Mouse (Mus musculus): ENCODE measurements around the gene Jph4.

Gene Jph4

DNA sequence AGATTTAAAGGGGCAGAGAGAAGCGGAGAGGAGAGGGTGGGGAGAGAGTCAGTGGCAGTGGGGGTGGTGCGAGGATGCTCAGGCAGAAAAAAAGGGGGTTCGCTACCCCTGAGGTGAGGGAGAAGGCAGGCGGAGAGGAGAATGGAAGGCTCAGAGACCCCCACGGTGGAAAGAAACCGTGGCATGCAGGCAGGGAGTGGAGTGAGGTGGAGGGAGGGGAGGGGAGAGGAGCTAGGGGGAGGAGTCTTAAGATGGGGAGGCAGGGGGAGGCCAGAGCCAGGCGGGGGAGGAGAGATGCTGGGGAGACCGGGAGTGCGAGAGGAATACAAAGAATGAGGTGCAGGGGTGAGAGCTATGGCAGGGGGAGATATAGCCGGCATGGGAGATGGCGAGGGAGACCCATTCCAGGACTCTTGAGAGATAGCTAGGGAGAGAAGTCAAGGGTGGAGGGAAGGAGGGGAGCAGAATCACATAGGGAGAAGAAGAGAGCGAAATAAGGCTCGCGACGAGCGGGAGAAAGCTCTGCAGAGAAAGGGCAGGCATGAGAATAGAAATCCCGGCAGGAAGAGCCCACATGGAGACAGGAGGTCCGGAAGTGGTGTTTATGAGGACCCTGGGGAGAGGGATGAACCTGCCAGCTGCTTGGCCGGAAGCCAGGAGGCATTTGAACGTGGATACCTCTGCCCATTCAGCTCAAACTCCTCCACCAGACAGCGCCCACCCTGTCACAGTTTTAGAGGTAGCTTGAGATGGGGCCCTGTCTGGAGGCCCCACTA, at the start of gene Jph4:
TSS of gene Jph4 (minus strand) at position 511 of the 776 bp plus-strand sequence.
- in situ Hi-C loops (cut with MboI, MseI), result no loop called here

DNA sequence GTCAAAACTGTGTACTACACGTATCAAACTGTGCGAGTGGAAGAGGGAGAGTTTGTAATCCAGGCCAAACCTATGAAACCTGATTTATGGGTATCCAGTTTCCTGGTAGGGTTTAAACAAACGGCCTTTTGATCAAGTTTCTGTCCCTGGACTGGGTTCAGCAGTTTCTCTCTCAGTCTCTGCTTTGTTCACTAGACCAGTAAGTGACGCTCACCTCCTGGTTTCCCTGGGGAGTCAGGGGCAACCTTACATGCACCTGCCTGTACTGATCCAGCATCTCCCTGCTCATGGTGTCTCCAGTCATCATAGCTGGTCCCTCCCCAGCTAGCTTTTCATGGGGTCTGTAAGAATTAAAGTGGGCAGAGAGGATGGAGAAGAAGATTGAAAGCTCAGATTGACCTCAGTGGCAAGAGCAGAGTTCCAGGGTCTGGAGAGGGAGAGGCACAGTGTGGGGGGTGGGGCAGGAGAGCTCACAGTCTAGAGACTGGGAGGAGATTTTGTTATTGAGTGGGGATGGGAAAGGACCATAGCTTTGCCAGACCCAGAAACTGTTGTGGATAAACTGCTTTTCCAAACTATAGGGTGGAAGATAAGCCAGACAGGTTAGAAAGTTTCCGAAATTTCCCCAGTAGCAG, 47.6 kb upstream of the Jph4 start:
- in situ Hi-C loops (cut with MboI, MseI), result no loop called here

DNA sequence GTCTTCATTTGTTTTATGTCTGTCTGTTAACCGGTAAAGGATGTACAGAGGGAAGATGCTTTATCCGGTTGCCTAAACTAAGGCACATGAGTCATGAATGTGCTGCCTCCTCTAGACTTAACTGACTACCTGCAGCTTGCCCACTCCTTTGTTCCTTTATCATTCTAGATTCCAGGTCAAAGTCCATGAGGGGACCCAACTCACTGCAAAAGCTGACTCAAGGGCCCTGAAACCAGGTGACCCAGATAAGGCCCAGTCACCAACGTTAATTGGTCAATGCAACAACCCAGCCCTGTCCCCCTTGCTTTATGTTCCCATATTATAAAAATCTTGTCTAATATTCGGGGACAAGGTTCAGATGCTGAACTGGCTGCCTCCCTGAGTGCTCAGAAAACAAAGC, 45.4 kb upstream of the Jph4 start:
- in situ Hi-C loops (cut with MboI, MseI), result no loop called here

DNA sequence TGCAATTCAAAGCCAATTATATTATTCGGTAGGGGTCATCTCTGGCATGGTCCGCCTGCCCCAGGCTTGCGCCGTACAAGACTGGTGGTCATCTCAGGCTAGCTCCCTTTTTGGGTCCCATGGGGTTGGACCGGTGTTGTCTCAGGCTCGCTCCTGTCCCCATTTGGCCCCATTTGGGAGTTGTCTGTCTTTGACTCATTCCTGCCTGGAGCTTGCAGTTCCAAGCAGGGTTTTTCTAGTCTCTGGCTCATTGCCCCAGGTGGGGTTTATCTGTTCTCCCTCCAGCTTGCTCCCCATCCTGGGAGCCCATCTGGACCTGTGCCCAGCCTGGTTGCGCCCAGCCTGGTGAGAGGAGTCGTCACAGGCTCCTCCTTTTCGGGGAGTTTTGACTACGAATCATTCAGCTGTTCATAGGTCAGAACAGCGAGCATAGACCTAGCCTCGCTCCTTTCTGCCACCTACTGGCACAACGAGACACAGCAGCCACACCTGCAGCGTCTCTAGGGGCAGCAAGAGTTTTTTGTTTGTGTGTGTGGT, 44.4 kb upstream of the Jph4 start:
- in situ Hi-C loops (cut with MboI, MseI), result no loop called here

DNA sequence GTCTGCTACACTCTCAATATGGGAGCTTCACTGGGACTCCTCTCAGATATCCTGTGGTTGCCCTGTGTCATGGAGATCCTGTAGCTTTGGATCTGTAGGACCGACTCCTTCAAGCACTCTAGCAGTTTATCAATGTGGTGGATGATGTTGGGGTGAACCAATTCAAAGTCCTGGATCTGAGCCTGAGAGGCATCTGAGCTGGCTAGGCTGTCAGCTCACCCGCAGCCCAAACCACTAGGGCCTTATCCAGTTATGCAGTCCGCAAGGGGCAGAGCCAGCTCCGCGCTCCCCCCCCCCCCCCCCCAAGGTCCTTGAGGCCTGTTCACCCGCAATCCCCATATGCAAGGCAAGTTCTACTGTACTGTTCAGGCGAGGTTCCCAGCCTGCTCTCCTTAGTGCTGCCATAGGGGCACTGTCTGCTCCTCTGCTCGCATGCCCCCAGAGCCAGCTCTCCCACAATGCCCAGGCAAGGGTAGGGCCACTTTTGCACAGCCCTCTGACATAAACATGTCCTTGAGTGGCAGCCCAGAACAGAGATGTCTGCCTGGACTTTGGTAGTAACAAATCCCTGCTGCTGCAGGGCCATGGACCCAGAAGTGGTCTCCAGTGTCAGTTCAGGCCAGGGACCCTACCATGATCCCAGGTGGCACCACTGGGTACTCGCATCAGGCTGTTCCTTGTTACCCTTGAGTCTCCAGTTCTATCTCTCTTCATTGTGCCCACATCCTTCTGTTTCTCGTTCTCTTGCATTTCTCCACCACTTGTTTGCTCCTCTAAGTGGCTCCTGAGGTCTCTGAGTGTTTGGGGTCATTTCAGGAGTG, 43.7 kb upstream of the Jph4 start:
- in situ Hi-C loops (cut with MboI, MseI), result no loop called here

DNA sequence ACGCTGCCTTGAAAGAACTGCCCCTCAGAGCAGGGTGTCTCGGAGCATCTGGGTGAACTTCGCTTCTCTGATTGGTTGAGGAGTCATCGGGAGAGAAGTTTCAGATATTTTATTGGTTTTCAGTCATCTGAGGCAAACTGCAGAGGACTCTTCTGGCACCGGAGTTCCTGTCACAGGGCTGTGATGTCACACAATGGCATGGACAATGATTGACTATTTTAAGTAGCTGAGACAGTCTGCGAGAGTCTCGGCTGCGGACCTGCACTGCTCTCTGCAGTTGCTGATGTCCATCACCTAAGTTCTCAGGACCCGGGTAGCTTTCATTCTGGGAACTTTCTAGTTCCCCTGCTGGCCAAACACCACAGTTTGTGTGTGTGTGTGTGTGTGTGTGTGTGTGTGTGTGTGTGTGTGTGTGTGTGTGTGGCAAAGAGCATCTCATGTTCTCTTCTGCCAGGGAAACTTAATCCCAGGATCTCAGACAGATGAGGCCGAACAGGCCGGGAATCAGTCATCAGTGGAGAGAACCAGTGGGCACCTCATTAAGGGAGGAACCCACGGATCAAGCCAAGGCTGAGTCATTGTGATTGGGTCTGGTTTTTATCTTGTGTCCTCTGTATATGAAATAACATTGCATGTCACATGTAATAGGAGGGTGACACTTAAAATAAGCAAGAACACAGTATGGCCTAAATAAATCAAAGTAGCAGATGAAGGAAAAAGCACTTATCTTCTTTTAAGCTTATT, 40.8 kb upstream of the Jph4 start:
- in situ Hi-C loops (cut with MboI, MseI), result no loop called here

DNA sequence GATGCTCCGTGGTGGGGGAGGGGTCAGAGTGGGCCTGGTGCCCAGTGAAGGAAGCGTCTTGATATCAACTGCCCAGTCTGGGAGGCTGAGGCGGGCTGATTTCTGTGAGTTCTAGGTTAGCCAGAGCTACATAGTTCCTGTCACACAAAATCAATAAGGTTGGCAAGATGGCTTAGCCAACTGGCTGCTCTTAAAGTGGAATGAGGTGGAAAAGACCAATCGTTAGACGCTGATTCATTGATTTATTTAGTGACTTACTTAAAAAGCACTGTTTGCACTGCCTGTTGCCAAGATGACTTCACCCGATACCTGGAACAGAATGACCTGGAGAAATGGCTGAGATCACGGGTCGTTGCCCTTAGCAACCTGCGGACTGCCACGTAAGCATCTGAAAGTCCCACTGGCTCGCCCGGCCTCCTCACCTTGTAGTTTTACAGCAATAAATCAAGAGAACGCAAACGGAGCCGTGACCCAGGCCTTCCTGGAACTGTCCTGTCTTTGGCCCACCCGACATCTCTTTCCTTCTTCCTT, 36.3 kb upstream of the Jph4 start:
- in situ Hi-C loops (cut with MboI, MseI), result no loop called here

DNA sequence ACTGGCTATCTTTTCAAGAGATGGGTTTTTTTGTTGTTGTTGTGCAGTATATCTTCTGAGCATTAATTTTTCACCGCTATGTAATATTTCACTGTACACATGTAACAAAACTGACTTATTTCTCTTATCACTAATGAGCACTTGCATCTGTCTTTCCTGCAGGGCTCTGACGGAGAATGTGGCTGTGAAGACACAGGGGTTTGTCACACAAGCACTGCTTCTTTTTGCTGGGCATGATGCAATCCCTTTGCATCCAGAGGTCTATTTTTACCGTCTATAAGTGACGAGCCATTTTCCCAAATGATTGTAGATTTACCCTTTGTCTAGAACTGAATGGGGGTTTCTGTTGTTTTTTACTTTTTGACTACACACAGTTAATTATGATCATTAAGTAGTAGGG, 35.4 kb upstream of the Jph4 start:
- in situ Hi-C loops (cut with MboI, MseI), result no loop called here

DNA sequence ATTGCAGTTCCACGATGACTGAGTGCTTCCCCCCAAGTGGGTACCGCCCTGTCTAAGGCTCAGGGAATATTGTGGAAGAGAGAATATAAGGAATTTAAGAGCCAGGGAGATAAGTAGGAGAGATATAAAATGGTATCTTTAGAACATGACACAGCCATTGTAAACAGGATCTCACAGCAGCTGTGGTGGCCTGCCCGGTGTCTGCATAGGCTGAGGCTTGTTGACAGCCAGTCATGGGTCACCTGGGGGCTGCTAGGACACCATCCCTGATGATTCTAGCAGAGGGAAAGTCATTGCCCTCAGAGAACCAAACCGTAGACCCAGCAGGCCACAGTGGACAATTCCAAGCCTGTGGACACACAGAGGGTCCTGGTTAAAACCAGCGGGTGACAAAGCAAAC, 34.2 kb upstream of the Jph4 start:
- in situ Hi-C loops (cut with MboI, MseI), result no loop called here

DNA sequence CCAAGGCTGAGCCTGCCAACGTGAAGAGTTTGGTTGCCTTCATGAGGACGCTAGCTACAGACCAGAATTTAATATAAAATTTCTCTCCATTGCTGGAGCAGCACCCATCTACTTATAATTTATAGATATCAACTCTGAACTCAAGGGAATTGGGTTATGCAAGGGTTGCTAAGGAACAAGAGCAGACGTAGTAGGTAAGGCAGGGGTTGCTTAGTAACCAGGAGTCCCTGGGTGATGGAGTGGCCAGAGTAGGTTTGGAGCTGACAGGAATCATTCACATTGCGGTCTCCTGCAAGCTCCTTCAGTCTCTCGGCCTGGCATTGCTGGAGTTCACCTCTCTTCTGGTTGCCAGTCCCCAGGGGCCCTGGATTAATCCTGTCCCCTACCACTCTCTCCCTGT, 32.3 kb upstream of the Jph4 start:
- in situ Hi-C loops (cut with MboI, MseI), result no loop called here

DNA sequence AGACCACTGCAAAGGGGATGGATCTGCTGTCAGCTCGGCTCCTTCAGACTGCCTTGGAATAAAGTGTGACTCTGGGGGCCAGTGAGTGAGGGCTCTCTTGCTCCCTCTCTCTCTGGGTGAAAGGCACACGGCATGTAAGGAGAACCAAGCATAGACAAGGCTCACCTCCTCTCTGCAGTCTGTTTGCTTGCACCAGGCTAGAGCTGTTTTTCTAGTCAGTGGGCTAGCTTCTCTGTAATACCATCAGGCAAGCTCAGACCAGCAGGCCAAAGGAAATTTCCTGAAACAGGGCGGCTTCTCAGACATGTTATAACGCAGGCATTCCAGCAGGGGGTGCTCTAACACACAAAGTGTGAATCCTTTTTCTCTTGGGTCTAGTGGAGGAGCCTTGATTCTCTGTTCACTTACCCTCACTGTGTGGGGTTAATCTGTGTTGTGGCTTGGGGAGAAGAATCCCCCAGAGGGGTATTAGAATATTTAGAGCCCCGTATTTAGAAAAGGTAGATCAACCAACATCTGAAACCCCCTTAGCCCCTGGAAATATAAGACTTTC, 31.7 kb upstream of the Jph4 start:
- in situ Hi-C loops (cut with MboI, MseI), result no loop called here

DNA sequence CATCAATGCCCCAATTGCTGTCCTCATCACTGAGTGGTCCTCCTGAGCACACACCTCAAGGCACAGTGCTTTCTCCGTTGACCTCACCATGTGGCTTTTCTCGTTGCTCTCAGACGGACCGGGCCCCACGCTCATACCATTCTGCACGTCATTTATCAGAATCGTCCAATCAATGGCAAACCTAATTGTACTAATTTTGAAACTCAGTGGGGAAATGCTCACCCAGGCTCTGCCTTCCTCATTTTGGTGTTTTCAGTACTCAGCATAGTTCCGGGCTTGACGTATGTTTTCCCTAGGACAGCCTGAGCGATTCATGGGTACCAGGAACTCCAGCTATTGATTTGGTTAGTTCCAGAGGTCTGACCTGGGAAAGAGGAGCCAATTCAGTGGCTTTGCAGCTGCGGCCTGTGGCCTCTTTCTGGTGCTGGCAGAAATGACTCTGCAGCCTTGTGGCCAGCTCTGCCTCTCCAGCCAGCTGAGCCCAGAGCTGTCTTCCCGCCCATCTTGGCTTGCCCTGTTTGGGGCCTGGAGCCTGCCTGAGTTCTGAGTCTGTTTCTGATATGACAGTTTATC, 30.2 kb upstream of the Jph4 start:
- in situ Hi-C loops (cut with MboI, MseI), result no loop called here

DNA sequence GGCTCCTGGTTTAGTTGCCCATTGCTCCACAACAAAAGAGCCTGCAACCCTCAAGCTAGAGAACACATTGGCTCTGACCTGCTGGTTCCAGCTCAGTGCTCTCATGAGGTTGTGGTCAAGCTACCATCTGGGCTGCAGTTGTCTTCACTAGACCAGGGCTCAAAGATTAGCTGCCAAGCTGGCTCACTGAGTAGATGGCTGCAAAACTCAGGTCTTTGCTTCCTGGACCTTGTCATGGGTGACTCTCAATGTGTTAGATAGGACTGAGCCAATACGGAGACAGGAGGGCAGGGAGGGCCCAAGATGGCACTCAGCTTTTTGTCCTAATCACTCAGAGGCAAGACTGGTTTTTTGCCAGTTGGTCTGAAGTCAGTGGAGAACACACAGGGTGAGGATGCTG, 29.6 kb upstream of the Jph4 start:
- in situ Hi-C loops (cut with MboI, MseI), result no loop called here

DNA sequence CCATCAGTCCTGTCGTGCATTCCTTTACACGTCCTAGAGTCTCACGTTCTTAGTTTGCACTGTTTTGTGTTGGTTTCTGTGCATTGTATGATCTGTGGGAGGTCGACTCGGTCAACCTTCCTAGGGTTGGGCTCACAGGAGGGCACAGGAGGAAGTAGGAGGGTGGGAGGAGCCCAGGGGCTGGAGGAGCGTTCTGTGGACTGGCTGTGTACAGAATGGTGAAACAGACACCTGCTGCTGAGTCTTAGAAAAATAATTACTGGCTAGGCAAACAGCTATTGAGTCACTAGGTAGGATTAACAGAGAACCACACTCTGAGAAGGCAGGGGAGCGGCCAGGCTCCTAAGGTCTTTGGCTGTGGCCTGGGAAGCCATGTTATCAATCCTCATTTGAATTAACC, 22.6 kb upstream of the Jph4 start:
- in situ Hi-C loops (cut with MboI, MseI), result no loop called here

DNA sequence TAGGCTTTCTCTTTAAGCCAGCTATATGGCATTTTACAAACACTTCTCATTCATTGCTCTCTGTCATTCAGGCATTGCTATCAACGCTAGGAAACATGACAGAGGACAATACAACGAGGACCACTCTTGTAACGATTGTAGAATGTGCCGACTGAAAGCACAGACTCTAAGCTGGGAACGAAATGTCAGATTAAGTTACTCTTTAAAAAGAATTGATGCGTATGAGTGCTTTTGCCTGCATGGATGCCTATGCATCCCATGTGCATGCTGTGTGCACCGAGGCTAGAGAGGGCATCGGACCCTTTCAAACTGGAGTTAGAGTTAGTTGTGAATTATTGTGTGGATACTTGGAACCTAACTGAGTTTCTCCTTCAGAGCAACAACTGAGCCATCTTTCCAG, 18.9 kb upstream of the Jph4 start:
- in situ Hi-C loops (cut with MboI, MseI), result no loop called here

DNA sequence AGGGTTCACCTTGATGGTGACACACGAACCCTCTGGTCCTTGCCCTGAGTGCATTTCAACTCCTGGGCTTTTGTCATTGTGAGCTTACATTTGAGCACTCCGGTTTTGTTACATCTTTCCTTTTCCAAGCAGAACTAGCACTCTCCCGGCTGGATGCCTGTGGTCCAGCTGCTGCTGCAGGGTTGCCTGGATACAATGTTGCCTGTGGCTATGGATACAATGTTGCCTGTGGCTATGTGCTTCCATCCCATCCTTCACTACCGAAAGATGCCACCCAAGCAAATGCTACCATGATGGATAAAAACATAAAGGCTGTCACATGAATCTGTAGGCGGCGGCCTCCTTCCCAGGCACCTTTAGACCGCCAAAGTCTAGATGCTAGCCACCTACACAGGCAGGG, 9.8 kb upstream of the Jph4 start:
- in situ Hi-C loops (cut with MboI, MseI), result no loop called here

DNA sequence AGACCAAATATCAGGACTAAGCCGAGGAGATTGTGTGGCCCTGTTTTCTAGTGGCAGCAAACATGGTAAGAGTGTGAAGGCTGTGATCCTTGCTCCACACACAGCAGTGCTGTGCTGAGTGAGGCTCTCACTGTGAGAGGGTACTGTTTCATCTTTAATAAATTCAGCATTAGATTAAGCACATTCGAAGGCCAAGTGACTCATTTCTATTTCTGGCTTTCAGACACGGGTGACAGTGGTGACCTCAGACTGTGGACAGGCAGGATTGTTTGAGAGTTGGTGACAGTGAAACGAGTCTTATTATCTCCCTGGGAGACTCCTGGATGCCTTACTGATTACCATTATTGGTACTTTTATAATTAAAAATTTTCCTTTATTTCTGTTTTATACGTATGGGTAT, 9.0 kb upstream of the Jph4 start:
- in situ Hi-C loops (cut with MboI, MseI), result no loop called here

DNA sequence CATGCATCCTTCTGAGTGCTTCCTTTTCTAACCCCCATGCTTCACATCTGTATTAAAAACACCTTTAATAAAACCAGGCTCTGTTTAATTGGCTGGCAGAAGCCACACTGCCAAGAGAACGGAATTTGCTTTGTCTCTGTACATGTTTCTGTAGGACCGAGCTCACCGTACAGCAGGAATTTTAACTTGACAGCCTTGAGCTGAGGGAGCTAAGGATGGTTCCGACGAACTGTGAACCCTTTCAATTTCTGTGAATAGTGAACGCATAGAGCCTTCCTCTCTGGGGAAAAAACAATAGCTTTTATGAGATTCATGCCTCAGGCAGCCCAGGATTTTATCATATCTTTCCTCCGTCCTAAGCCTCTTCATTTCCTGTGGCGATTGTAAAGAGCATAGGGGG, 5.6 kb upstream of the Jph4 start:
- in situ Hi-C loops (cut with MboI, MseI), result no loop called here

DNA sequence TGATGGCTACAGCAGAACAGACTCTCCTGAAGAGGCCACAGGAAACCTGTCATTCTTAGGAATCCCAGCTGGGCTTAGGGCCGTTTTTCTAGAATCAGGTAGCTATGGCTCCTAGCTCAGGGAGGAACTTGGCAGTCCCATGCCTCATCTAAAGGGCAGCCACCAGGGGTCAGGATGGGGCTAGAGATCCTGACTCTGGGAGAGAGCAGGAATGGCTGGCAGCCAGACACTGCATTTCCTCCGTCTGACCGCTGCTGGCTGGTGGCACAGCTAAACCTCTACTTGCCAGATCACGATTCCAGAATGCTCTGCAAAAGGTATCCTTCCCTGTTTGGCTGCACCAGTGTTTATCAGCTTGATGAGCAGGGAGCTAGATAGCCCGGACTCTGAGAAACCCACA, 5.2 kb upstream of the Jph4 start:
- in situ Hi-C loops (cut with MboI, MseI), result no loop called here

DNA sequence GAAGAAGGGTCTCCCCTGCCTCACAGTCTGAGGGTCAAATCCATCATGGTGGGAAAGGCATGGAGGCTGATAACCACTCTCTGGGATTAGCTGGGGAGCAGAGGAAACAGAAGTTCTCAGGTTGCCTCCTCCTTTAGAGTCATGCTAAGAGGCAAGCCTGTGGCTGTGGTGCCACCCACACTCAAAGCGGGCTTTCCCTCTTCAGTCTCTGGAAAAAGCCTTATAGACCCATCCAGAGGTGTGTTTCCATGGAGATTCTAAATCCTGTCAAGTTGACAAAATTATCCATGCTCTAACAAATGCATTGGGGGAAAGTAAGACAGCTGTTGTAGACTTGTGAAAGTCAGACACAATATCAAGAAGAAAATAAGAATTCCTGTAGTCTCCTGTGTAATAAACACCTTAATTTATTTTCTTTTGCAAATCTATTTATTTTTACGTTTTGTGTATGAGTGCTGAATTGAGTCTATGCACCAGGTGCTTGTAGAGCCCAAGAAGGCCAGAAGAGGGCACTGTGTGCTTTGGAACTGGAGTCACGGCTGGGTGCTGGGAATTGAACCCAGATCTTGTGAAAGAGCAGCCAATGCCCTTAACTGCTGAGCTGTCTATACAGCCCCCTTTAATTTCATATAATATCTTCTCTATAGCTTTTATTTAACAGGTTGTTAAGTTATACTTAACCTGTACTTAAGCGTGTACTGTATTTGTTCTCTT, 2.8 kb upstream of the Jph4 start:
- in situ Hi-C loops (cut with MboI, MseI), result no loop called here

All from regulatory T cell (primary cell).